Mouse (Mus musculus): ENCODE results near the gene Plekhj1. TPM values are rescaled to one million over a fixed set of nuclear protein-coding genes. Genes with fewer than 3 reads are reported as not detected.
"Not testable (repeated sequence)": the region's sequence is repeated elsewhere in the genome, so short reads cannot be mapped to it uniquely, and the experiment has no call there.

Plekhj1 gene
- total RNA-seq, 2 experiments from 2014 or later: 73.8 to 74.5 TPM

DNA sequence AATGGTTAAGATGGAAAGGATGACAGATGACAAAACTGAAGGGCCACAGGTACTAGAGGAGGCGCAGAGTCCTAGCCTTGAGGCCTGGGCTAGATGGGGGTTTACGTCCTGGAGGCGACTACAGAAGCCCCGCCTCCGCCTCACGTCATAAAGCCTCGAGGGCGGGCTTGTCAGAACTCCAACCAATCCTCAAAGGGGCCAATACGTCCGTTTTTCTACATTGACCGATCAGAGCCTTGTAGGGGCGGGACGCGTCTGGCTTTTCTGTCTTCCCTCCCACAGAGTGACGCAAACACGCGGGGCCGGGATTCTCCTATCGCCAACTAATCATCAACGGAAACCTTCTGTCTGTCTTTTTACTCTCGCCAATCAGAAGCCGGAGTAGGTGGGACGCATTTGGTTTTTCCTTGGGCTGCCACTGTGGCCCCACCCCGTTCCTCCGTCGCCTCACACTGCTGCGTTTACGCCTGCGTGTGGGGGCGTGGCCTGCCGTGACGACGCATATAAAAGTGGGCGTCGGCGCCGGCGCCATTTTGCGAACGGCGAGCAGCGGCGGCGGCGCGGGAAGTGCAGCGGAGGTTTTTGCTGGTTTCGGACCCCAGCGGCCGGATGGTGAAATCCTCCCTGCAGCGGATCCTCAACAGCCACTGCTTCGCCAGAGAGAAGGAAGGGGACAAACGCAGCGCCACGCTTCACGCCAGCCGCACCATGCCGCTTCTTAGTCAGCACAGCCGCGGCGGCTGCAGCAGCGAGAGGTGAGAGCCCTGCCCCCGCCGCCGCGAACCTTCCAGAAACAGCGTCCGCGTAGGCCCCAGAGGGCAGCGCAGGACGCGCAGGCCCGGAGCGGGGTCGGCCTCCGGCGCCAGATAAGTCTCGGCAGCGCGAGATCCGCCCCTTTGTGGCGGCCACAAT, 28.0 kb upstream of the Plekhj1 start, which contains the start of gene Oaz1:
TSS of gene Oaz1 (plus strand) at position 506 of the 912 bp plus-strand sequence.
- DNase-seq: peak; percentile 98 to 99

DNA sequence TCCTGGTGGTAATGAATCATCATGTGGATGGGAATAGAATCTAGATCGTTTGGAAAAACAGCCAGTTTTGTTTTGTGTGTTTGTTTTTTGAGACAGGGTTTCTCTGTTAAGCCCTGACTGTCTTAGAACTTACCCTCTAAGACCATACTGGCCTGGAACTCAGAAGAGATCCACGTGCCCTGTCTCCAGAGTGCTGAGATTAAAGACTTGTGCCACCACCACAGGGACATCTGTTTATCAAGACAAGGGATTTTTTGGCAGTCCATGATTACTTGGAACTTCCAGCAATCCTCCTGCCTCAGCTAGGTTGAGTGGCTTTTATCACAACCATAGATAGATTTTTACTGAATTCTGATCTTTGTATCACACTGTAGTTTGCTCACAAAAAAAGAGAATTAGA, 26.4 kb upstream of the Plekhj1 start:
- DNase-seq: no peak

DNA sequence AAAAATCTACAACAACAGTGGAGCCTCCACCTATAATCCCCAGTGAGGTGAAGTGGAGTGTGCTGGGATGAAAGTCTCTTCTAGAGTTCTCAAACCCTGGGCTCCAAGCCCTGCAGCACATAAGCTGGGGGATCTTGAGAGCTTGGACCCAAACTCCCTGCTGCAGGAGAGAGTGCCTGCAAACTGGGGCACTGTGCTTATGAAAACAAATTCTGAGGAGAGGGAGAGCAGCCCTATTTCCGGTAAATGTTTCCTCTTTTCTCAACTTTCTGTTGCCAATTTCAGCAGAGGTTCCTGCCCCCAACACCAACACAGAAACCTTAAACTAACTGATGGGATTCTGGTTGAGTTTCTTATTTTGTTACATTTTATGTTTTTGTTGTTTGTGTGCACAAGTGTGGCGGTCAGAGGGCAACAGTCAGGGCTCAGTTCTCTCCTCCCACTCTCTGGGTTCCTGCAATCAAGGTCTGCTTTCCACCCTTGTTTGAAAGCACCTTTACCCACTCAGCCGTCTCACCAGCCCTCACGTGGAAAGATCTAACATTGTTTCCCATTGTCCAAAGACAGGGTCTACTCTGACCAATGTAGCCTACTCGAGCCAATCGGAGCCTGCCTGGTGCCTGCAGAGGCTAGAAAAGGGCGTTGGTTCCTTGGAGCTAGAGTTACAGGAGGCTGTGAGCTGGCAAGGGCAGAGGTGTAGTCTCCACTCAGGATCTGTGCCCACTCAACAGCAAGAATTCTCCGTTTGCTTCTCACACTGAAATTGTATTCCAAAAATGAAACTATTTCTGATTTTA, 25.6 kb upstream of the Plekhj1 start:
- no peak for DNase-seq

DNA sequence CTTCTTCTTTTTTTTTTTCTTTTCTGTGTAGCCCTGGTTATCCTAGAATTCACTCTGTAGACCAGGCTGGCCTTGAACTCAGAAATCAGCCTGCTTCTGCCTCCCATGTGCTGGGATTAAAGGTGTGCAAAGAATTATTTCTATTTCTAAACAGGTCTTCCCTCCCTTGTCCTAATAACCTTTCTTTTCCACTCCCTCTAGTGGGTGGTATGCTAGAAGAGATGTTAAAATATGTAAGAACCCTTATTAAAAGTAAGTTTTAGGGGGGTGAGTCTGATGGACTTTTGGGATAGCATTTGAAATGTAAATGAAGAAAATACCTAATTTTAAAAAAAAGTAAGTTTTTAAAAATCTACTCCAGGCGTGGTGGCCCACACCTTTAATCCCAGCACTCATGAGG, 24.9 kb upstream of the Plekhj1 start:
- no peak for DNase-seq

DNA sequence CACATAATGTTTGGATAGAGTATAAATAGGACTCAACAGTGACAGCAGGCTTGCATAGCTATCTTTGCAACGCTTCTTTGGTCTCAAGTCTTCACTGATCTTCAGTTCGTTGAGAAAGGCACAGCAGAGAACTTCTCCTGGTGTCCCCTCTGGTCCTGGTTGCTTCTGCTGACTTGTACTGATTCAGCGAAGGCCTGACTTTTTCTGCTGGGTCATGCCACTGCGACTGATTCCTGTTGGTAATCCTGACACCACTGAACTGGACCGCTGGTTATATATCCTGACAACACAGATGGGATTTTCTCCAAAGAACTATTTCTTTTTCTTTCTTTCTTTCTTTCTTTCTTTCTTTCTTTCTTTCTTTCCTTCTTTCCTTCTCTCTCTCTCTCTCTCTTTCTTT, 24.1 kb upstream of the Plekhj1 start:
- no peak for DNase-seq

DNA sequence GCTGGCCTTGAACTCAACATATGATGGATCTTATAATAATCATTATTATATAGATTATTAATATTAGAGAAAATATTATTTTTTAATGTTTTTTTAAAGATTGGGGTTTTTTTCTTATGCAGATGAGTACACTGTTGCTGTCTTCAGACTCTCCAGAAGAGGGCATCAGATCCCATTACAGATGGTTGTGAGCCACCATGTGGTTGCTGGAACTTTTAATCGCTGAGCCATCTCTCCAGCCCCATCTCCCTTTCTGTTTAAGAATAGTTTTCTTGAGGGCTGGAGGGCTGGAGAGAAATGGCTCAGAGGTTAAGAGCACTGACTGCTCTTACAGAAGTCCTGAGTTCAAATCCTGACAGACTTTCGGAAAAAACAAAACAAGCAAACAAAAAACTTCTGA, 23.6 kb upstream of the Plekhj1 start:
- no peak for DNase-seq

DNA sequence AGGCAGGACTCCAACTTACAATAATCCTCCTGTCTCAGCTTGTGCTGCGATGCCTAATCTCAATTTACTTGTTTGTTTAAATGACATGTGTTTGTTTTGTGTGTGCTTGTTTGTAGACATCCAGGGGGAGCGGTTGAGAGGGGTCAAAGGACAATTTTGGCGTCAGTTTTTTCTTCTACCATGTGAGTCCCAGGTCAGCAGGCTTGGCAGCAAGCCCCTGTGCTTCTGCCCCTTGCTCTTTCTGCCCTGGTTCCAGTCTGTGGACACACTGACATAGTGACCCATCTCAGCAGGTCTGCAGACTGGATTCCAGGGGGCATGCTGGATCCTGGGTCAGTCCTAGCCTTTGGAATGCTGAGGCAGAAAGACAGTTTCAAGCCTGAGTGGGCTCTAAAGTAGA, 21.0 kb upstream of the Plekhj1 start:
- DNase-seq: no peak

DNA sequence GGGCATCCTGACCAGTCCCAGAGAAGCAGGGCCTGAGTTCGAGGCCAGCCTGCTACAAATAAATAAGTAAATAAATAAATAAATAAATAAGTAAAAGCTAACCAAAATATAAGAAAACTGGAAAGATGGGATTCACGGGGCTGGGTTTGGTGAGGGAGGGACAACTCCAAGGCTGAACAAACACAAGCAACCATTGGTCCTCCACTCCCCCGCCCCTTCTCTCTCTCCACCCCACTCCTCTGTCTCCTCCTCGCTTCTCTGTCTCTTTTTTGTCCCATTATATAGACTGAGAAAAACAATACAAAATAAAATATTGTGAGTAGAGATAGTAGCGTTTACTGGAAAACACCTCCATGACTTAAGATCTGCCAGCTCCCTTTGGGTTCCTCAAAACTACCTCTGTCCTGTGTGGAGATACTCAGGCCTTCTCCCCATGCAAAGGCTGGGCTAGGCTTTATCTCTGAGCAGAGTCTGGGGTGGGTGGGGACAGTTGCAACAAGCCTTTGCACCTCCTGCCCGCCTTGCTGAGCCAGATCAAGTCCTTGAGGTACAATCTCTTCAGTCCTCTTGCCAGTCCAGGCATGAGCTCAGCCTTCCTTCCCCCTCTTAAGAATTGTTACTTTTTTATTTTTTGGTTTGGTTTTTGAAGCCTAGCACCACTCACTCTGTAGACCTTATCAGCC, 20.3 kb upstream of the Plekhj1 start:
- no peak for DNase-seq

DNA sequence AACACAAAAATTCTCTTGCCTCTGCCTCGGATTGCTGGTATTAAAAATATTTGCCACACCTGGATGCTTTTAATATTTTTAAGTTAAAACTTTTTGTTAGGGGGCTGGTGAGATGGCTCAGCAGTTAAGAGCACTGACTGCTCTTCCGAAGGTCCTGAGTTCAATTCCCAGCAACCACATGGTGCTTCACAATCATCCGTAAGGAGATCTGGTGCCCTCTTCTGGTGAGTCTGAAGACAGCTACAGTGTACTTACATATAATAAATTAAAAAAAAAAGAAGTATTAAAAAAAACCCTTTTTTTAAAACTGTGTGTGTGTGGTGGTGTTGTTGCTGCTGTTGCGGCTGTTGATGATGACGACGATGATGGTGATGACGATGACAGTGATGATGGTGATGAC, 19.5 kb upstream of the Plekhj1 start:
- not testable (repeated sequence) for DNase-seq

DNA sequence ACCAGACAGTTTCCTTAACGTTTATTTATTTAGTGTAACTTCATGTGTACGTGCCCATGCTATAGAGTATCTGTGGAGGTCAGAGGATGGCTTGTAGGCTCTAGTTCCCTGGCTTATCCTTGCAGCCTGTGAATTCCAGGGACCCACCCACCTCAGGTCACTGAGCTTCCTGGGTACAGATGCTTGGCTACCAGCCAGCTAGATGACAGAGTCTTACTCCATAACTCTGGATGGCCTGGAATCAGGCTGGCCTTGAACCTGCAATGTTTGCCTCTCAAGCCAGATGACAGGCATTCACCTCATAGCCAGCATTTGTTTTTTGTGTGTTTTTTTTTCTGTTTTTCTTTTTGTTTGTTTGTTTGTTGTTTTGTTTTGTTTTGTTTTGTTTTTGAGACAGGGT, 18.7 kb upstream of the Plekhj1 start:
- no peak for DNase-seq

DNA sequence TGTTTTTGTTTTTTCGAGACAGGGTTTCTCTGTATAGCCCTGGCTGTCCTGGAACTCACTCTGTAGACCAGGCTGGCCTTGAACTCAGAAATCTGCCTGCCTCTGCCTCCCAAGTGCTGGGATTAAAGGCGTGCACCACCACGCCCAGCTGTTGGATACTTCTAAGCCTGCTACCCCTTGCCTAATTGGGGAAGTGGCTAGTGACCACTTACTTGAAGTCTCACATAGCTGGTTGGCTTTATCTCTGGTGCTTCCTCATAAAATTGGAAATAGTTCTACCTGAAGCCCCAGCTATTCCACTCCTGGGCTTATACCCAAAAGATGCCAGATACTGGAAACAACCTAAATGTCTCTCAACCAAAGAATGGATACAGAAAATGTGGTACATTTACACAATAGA, 17.9 kb upstream of the Plekhj1 start:
- not testable (repeated sequence) for DNase-seq

DNA sequence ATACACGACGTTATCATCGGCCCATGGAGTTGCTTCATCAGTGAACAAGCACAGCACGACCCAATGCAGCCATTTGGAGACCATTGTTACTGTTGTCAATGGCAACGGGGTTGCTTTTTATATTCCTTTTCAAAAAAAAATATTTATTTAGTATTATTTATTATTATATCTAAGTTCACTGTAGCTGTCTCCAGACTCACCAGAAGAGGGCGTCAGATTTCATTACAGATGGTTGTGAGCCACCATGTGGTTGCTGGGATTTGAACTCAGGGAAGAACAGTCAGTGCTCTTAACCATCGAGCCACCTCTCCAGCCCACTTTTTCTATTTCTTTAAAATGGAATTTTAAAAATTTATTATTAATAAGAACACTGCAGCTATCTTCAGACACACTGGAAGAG, 16.4 kb upstream of the Plekhj1 start:
- DNase-seq: no peak

DNA sequence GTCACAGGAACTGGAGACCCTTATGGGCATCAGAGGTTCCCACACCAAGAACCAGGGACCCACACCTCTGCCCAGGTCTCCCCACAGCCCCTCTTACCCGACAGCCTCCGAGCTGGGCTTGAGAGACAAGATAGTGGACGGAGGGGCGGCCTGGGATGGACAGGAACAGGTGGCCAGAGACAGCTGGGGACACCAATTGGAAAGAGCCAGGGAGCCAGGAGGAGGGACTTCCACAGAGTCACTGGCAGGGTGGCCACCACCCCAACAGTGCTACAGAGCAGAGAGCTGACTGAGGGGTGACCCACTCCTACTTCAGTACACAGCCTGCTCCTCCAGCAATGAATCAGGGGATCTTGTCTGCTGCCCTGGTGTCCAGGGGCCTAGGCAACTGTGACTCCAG, 14.9 kb upstream of the Plekhj1 start, which contains the start of gene Jsrp1:
TSS of gene Jsrp1 (minus strand) at position 133 of the 400 bp plus-strand sequence.
- DNase-seq: no peak

DNA sequence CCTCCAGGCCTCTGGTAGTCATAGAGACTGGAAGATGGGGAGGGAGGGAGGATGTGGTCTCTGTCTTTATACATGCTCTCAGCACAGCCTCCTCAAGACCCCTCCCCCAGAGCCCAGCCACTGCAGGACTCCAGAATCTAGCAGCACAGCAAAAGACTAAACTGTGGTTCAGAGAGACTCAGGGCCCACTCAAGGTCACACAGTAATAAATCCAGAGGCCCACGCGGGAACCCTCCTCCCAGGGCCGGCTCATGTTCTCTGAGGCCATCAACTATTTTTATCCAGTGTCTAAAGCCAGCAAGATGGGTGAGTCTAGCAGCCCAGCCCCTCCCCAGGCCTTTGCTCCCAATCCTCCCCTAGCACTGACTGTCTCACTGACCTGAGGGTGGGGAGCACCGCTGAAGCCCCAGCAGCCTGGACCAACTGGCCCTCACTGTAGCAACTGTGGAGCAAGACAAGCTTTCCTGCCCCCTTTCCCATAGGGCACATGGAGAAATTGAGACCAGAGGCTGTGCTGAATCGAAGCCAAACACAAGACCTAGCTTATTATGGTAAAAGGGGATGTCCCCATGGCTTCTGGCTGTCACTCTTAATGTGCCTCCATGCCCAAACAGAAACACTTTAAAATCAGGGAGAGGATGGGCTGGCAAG, 14.1 kb upstream of the Plekhj1 start:
- DNase-seq: no peak

DNA sequence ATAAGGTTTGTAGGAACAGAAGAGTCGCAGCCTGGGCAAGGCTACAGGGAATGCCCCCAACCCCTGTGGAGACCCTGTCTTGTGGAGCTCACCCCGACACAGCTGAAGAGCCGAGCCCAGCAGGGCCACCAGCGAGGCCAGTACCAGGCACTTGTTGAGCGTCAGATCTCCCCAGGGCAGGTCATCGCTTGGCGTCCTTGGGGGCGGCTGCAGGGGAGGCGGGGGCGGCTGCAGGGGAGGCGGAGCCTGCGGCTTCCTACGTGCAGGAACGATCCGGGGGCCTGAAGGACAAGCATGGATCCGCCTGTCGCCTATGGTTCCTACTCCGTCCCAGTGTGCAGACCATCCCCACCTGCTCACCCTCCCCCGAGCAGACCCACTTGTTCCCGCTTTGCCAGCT, 11.7 kb upstream of the Plekhj1 start:
- DNase-seq: no peak

DNA sequence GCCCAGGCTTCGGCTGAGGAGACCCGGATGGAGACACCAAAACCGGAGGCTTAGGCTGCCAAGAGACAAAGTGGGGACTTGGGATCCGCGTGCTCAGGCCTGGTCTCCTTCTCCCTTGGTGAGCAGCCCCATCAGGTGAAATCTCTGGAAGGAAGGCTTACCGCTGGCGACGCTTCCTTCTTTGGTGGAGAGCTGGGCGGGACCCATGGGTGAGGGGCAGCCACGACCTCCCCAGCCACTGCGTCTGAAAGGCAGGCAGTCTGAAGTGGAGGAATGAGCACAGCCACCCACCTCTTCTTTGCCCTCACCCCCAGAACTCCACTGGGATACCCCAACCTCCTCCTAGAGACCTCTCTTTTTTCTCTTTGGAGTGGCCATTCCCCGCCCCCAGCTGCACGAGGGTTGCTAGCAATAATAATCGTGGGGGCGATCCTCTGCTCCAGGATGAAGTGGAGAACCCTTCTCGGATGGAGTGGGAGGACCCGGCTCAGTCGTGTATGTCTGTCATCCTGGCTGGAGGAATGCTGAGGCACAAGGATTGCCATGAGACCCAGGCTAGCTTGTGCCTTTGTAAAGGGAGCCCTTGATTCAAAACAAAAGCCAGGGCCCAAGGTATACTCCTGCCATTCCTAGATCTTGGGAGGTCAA, 10.7 kb upstream of the Plekhj1 start:
- DNase-seq: peak in 1 of 2 experiments; percentile 21

DNA sequence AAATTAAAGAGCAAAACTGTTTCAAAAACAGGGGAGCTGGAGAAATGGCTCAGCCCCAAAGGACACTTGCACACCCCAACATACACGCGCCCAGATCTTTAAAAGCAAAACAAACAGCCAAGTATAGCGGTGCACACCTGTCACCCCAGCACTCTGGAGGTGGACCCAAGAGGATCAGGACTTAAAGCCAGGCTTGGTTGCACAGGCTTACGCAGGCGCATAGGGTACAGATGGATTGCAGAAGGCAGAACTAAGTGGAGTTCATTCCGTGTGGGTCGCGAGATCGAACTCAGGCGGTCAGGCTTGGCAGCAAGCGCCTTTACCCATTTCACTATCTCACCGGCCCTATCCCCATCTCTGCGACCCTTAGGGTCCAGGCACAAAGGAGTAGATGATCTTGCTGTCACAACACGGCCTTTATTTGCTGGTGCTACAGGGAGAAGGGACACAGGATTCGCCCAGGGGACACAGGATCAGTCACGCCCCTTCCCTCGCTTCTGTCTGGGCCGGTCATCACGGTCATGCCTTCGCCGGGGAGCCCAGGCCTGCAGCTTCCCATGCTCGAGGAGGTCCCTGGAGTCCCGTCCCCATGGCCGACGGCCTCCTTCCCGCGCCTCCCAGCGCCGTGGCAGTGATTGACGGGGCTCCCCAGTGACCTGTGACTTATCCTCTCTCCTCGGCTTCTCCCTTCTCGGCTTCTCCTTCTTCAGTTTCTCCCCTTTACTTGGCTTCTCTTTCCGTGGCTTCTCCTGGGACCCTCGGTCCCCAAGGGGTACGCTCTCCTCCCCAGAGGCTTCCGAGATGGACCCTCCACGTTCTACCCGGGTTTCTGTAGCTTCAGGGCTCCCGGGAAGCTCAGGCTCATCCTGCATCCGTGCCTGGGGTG, 9.9 kb upstream of the Plekhj1 start:
- peak in 1 of 2 experiments; percentile 34 for DNase-seq

DNA sequence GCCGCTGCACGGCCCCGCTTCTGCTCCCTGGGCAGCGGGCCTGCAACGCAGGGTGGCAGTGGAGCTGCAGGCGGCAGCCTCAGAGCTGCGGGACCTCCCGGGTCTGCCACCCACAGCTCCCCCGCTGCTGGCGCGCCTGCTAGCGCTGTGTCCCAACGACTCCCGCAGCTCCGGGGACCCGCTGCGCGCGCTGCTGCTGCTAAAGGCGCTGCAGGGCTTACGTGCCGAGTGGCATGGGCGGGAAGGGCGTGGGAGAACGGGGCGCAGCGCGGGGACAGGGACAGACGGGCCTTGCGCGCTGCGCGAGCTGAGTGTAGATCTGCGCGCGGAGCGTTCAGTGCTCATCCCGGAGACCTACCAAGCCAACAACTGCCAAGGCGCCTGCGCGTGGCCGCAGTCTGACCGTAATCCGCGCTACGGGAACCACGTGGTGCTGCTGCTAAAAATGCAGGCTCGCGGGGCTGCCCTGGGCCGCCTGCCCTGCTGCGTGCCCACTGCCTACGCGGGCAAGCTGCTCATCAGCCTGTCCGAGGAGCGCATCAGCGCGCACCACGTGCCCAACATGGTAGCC, 8.7 kb upstream of the Plekhj1 start:
- DNase-seq: peak; percentile 87 to 89

DNA sequence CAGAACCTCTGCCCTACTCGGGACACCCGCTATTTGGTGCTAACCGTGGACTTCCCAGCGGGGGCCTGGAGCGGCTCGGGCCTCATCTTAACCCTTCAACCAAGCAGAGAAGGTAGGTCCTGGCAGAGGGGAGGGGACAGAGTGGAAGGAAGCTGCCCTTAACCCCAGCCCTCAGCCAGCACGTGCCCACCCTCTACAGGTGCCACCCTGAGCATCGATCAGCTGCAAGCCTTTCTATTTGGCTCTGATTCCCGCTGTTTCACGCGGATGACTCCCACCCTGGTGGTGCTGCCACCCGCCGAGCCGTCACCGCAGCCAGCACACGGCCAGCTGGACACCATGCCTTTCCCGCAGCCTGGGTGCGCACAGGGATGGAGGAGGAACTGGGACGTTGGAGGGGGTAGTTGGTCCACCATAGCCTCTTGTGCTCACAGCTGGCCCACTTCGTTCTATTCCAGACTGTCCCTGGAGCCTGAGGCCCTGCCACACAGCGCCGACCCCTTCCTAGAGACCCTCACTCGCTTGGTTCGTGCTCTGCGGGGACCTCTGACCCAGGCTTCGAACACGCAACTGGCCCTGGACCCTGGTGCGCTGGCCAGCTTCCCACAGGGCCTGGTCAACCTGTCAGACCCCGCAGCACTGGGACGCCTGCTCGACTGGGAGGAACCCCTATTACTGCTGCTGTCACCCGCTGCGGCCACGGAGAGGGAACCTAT, 8.1 kb upstream of the Plekhj1 start:
- no peak for DNase-seq

DNA sequence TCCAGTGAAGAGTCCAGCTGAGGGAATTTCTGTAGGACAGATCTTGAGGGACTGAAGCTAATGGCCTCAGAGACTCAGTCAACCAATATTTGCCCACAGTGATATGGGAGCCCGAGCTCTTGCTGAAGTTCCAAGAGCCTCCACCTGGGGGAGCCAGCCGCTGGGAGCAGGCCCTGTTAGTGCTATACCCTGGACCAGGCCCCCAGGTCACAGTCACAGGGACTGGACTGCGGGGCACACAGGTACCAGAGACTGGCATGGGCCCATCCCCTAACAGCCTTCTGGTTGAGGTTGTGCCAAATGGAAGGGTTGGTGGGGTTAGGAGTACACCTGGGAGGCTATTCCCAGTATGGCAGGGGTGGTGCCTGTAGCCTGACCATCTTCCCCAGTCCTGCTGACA, 7.5 kb upstream of the Plekhj1 start:
- DNase-seq: peak; percentile 73 to 75
